Mouse (Mus musculus) megakaryocyte, embryonic 14.5 days (primary cell): ENCODE data around the gene Daam2.

ENCODE experiments used
- FLI1 ChIP-seq: IDR thresholded peaks from 2 replicates; pipeline ENCODE4 v1.6.1; 2012; ENCODE audit warnings: low read length, inconsistent platforms, mixed read lengths
- GATA1 ChIP-seq: IDR thresholded peaks from 3 replicates; pipeline ENCODE4 v1.6.1; 2012; ENCODE audit warnings: mixed read lengths, low read length, inconsistent platforms, borderline replicate concordance

GRCm38 (mm10) chr17:49423872-49424271, 140.3 kb downstream of the Daam2 start:
- no peak for TF ChIP-seq GATA1
- TF ChIP-seq FLI1, result no peak
